Mouse (Mus musculus) right cerebral cortex, adult 18-20 months (tissue): ENCODE measurements at regions not wholly inside any gene's neighbourhood (a gene's known extent, or its start where the extent isn't known, plus 50 kb on each side); places are given as distances from the start of the nearest gene placed in this dataset.

Source experiments
- DNase-seq: peaks from one replicate; pipeline ENCODE4 v3.0.0; 2022; ENCODE audit warnings: mixed read lengths

DNA sequence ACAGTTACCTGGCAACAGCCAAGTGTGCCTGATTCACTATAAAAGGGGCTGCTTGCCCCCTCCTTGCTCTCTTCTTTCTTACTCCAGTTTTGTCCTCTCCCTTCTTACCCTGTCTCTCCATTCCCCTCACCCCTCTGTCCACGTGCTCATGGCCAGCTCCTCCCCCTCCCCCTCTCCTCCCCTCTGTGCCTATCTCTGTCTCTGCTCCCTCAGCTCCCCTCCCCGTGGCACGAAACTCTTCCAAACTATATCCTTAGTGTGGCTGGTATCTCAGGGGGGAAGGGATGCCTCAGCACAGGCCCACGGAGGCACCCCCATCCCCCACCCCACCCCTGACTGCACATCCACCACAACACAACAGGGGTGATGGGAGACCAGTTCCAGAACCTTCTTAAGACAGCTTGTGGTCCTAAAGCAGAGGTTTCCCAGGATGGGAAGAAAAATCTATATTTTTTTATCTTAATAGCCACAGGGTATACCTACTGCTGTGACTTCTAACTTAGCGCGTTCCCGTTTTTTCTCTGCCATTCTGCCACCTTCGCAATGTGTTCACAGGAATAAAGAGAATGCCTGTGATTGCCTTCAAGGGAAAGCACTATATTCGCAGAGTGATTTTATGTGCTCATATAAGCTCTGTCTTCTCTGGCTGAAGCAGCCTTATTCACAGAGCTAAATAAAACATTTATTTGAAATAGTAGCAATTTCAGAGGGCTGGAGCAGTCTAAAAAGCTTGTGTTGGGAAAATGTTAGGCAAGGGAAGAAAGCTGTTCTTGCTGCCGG is 69.1 kb upstream of the Serp2 start:
- no peak for DNase-seq

GRCm38 (mm10) chr14:76624626-76625378 is 68.1 kb upstream of the Serp2 start:
- no peak for DNase-seq

GRCm38 (mm10) chr14:76623371-76623988 is 66.8 kb upstream of the Serp2 start:
- no peak for DNase-seq

GRCm38 (mm10) chr14:76622634-76623291 is 66.1 kb upstream of the Serp2 start:
- DNase-seq: no peak

GRCm38 (mm10) chr14:76619038-76619409 is 62.3 kb upstream of the Serp2 start:
- DNase-seq: no peak

DNA sequence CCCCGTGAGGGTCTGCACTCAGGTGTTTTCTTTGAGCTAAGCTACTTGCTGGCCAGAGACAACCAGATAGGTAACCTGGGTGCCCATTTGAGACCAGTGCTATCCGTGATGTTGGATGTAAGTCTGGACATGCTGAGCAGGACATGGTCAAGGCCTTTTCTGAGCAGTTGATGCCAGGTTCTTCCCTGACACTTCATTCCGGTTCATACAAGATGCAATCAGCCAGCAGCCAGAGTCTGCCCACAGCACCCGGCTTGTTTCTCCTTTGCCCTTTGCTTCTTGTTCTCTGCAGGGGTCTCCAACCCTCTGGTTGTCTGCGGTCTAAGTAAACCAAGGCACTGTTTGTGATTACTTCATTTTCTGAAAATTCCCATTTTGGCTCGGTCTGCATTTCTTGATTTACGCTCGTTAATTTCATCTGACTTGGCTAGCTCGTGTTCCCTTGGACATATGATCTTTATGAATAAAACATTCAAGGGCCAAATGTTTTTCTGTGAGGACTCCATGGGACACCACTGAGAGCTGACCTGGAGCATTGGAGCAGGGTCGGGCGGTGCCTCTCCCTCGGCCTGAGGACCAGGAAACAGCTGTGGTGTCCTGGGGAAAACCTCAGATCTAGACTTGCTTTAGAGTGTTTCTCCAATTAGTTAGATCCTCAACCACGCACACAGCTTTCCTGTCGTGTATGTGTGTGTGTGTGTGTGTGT is 61.8 kb upstream of the Serp2 start:
- DNase-seq: no peak

GRCm38 (mm10) chr14:76617889-76618288 is 61.2 kb upstream of the Serp2 start:
- no peak for DNase-seq

GRCm38 (mm10) chr14:76617447-76617846 is 60.8 kb upstream of the Serp2 start:
- no peak for DNase-seq

- DNase-seq: no peak
These were observed 59.6 kb upstream of the Serp2 start for GRCm38 (mm10) chr14:76616367-76616683.

DNA sequence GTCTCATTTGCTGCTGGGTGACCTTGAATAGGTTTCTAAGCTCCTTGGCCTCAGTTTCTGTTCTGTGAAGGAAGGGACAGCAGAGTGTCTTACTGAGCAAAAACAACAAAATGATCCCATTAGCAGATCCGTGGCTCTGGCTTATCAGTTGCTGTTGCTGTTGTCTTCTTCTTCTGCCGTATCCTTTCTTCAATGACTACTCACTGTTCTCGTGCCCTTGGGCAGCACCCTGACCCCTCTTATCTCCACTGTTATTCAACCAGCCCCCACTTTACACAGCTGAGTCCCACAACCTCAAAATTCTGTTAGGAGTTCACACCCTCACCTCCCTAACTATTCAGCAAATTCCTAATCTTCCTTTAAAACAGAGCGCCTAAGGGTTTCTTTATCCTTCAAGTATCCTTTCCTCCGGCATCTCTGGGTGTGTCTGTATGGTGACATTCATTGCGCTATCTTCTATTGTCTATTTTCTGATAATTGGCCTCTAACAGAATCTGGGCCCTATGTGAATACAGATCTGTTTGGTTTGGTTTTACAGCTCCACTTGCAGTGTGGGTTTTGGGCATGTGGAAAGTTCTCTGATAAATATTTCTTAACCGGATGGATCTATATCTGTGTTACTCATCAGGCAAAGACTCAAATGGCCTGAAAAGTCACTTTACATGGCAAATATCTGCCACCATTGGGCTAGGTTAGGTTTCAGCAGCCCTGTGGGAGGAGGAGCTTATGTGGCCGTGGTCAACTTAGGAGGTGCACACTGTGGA is 59.1 kb upstream of the Serp2 start:
- no peak for DNase-seq

- DNase-seq: no peak
These were observed 58.5 kb upstream of the Serp2 start for GRCm38 (mm10) chr14:76615182-76615581.

GRCm38 (mm10) chr14:76614682-76615081 is 58.0 kb upstream of the Serp2 start:
- no peak for DNase-seq

DNA sequence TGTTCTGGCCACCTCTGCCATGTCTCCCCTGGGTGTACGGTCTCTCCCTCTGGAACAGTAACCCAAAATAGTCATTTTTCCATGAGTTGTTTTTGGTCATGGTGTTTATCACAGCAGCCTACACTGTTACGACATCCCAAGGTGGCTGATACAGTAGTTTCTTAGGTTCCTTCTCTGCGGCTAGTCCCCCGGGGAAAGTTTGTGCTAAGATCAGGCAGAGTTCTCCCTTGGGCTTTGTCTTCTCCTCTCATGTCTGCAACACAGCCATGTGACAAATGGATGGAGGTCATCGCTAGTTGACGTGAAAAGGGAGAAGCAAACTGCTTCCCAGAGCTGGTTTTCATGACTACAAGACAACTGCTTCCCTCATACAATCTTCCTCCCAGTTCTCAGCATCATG is 56.9 kb upstream of the Serp2 start:
- no peak for DNase-seq

DNA sequence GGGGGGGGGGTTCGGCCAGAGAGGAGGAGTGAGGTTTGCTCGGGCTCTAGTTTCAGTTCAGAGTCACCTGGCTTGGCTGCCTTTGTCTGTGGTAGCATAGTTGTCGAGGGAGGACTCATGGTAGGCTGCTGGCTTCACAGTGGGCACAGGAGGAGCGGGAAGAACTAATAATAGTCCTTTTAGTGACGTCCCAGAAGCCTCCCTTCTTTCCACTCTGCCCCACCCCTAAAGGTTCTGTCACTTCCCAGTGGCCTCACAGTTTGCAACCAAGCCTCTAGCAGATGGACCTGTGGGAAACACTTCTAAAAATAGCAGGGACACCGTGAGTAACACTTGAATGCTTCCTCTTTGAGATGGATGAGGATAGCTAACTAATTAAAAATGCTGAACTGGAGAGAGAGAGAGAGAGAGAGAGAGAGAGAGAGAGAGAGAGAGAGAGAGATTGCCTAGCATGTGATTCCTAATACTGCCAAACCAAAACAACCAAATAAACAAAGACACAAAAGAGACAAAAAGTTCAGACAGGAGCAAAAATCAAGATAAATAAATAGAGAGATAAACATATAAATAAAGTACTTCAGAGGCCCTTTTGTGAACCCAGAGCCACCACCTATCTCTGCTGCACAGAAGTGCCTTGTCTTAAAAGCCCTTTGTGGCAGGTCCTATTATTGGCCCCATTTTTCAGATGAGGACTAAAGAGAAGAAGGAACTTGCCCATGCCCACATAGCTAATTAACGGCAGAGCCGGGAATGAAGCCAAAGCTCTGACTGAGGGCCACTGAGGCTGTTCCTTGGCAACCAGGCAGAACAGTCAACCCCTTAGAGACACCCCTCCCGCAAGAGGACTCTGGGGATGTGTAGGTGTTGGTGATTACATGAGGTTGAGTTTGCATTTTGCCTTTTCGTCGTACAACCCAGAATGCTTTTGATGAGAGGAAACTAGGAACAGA is 54.0 kb upstream of the Serp2 start:
- DNase-seq: peak; percentile 75
